Mouse (Mus musculus): ENCODE results near the gene Olfr894. TPM values are rescaled to one million over a fixed set of nuclear protein-coding genes. Genes with fewer than 3 reads are reported as not detected.

Gene Olfr894
- not detected in 2 replicates for polyA plus RNA-seq (2012; rRNA removed)

GRCm38 (mm10) chr9:38217755-38218154, at the start of gene Olfr894:
Gene Olfr894 (plus strand): TSS chr9:38218055.

DNA sequence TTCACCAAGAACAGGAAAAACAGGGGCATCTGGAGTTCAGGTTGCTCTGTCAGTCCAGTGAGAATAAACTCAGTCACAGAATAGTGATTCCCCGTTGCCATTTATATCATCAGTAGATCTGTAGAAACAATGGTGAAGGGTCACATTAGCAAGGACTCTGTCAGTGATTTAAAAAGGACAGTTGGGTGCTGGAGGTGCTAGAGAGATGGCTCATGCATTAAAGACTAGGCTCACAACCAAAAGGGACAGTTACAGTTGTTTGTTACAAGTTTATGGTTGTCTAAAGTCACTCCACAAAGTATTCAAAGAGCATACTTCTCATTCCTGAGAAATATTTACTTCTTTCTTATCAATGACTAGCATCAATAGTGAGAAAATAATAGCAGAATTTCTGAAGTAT, 37.1 kb upstream of the Olfr894 start, which contains the start of gene Olfr891:
Gene Olfr891, minus strand, starts transcription at position 101 of the 400 bp plus-strand sequence.

DNA sequence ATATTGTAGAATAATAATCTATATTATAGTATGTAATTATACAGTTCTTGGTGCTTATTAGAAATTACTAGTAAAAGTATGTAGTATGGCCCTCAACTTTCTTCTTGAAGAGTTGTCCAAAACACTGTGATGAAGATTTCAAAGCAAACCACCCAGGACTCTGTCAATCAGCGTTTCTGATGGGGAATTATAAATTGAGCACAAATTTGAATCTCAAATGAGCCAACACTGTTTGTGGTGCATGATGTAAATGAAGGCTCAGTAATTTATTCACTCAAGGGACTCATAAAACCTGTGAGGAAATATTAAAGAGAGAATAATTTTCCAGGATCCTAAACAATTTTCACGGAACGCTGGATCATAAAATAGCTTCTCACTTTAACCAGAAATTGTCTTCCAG, 9.8 kb upstream of the Olfr894 start, which contains the start of gene Olfr893:
Gene Olfr893, plus strand, starts transcription at position 301 of the 400 bp plus-strand sequence.

GRCm38 (mm10) chr9:38252474-38252873, 34.6 kb downstream of the Olfr894 start, which contains the start of gene Olfr143:
Gene Olfr143 (plus strand): TSS chr9:38252774.

DNA sequence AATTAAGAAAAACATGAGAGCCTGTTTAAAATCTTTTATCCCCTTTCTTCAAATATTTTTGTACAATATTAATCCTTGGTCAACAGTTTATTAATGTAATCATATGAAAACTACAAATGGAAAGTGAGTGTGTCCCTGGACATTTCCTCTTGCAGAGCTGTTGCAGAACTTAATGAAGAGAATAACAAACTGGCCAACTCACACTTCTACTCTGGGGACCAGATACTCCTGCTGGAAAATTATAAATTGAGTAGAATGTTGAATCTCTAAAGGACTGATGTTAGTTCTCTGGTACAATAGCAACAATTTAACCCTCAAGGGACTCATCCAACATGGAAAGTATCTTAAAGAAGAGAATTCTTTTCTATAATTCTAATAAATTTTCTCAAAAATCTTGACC, 49.7 kb downstream of the Olfr894 start, which contains the start of gene Olfr895:
Gene Olfr895, plus strand, starts transcription at position 301 of the 400 bp plus-strand sequence.

Other genes starting within 250 kb of the Olfr894 start
- gene Olfr881, start 226.2 kb upstream of the Olfr894 start, polyA plus RNA-seq (2012; rRNA removed) = not detected in 2 replicates
- not detected in 2 replicates for gene Olfr883, start 192.2 kb upstream of the Olfr894 start, polyA plus RNA-seq (2012; rRNA removed)
- not detected in 2 replicates for gene Olfr884, start 171.5 kb upstream of the Olfr894 start, polyA plus RNA-seq (2012; rRNA removed)
- not detected in 2 replicates for gene Olfr885, start 156.7 kb upstream of the Olfr894 start, polyA plus RNA-seq (2012; rRNA removed)
- not detected in 2 replicates for gene Olfr887, start 134.0 kb upstream of the Olfr894 start, polyA plus RNA-seq (2012; rRNA removed)
- gene Olfr888, start 109.9 kb upstream of the Olfr894 start, polyA plus RNA-seq (2012; rRNA removed) = not detected in 2 replicates
- gene Olfr889, start 102.9 kb upstream of the Olfr894 start, polyA plus RNA-seq (2012; rRNA removed) = not detected in 2 replicates
- not detected in 2 replicates for gene Olfr890, start 75.5 kb upstream of the Olfr894 start, polyA plus RNA-seq (2012; rRNA removed)
- gene Olfr891, start 37.2 kb upstream of the Olfr894 start, polyA plus RNA-seq (2012; rRNA removed) = not detected in 2 replicates
- not detected in 2 replicates for gene Olfr893, start 9.7 kb upstream of the Olfr894 start, polyA plus RNA-seq (2012; rRNA removed)
- gene Olfr143, start 34.7 kb downstream of the Olfr894 start, polyA plus RNA-seq (2012; rRNA removed) = not detected in 2 replicates
- gene Olfr895, start 49.8 kb downstream of the Olfr894 start, polyA plus RNA-seq (2012; rRNA removed) = not detected in 2 replicates
- not detected in 2 replicates for gene Olfr896-ps1, start 73.1 kb downstream of the Olfr894 start, polyA plus RNA-seq (2012; rRNA removed)
- not detected in 2 replicates for gene Olfr25, start 111.0 kb downstream of the Olfr894 start, polyA plus RNA-seq (2012; rRNA removed)
- gene Olfr898, start 130.4 kb downstream of the Olfr894 start, polyA plus RNA-seq (2012; rRNA removed) = not detected in 2 replicates
- gene Olfr250, start 148.8 kb downstream of the Olfr894 start, polyA plus RNA-seq (2012; rRNA removed) = not detected in 2 replicates
- not detected in 2 replicates for gene Olfr251, start 159.0 kb downstream of the Olfr894 start, polyA plus RNA-seq (2012; rRNA removed)
- gene Olfr147, start 183.6 kb downstream of the Olfr894 start, polyA plus RNA-seq (2012; rRNA removed) = not detected in 2 replicates
- gene Olfr901, start 211.4 kb downstream of the Olfr894 start, polyA plus RNA-seq (2012; rRNA removed) = not detected in 2 replicates
- not detected in 2 replicates for gene Olfr902, start 229.6 kb downstream of the Olfr894 start, polyA plus RNA-seq (2012; rRNA removed)
- gene Olfr904, start 245.1 kb downstream of the Olfr894 start, polyA plus RNA-seq (2012; rRNA removed) = not detected in 2 replicates

All from central nervous system, embryonic 14 days (tissue).